Mouse (Mus musculus) intestine, embryonic 14.5 days (tissue): ENCODE results near the gene Pus1. TPM values are rescaled to one million over a fixed set of nuclear protein-coding genes. Genes with fewer than 3 reads are reported as not detected.
"Not testable (repeated sequence)": the region's sequence is repeated elsewhere in the genome, so short reads cannot be mapped to it uniquely, and the experiment has no call there.

Experiments used
- ATAC-seq: fragments of 200-750 bp; cut with Nextera tagmentation; replicated peaks from 2 replicates; pipeline ENCODE4 v1.8.0; 2017; ENCODE audit warnings: low read depth, moderate number of reproducible peaks, moderate TSS enrichment, moderate library complexity; ENCODE audit not compliant: low FRiP score, low TSS enrichment
- DNase-seq: peaks from one replicate; pipeline ENCODE4 v3.0.0-alpha.2; 2018; ENCODE audit warnings: low spot score
- H3K27ac ChIP-seq: fragments of 300-500 bp; sonication (generic); 2 replicates; pipeline ENCODE4 v1.5.1; 2014; ENCODE audit warnings: low read depth, mild to moderate bottlenecking, control low read depth
- H3K27me3 ChIP-seq: fragments of 300-500 bp; sonication (generic); replicated peaks from 2 replicates; pipeline ENCODE4 v1.6.1; 2014; ENCODE audit warnings: low read length, control low read depth; ENCODE audit not compliant: control insufficient read depth, insufficient read depth
- H3K36me3 ChIP-seq: fragments of 300-500 bp; sonication (generic); 2 replicates; pipeline ENCODE4 v1.6.1; 2014; ENCODE audit warnings: low read length, control low read depth; ENCODE audit not compliant: control insufficient read depth, insufficient read depth
- H3K4me1 ChIP-seq: fragments of 300-500 bp; sonication (generic); replicated peaks from 2 replicates; pipeline ENCODE4 v1.6.1; 2014; ENCODE audit warnings: low read length, control low read depth, mixed read lengths; ENCODE audit not compliant: control insufficient read depth, insufficient read depth
- H3K4me2 ChIP-seq: fragments of 300-500 bp; sonication (generic); 2 replicates; pipeline ENCODE4 v1.6.1; 2014; ENCODE audit warnings: low read length
- H3K4me3 ChIP-seq: fragments of 300-500 bp; sonication (generic); 2 replicates; pipeline ENCODE4 v1.5.1; 2014; ENCODE audit warnings: low read depth, low read length, control low read depth, mixed read lengths
- H3K9ac ChIP-seq: fragments of 300-500 bp; sonication (generic); 2 replicates; pipeline ENCODE4 v1.6.1; 2014; ENCODE audit warnings: mild to moderate bottlenecking, low read length
- H3K9me3 ChIP-seq: fragments of 300-500 bp; sonication (generic); 2 replicates; pipeline ENCODE4 v1.6.1; 2016; ENCODE audit warnings: low read length, control low read depth; ENCODE audit not compliant: control insufficient read depth
- WGBS: fragments of 180-500 bp; shearing (Covaris S2); extraction: QIAGEN DNeasy Blood & Tissue Kit; methylation state at CpG from one replicate; pipeline ENCODE4 v1.1.7; 2014; 5-methylcytosine and 5-hydroxymethylcytosine counted together
- polyA plus RNA-seq: library from polyadenylated mRNA; unstranded; fragments of >200 nt; fragmentation: Nextera tagmentation; extraction: Ambion mirVana; gene quantifications from 2 replicates; pipeline ENCODE4 v1.2.1, GENCODE M21; 2014

The Pus1 gene
- polyA plus RNA-seq, 1 experiment from 2014 or later = 40.4 TPM

DNA sequence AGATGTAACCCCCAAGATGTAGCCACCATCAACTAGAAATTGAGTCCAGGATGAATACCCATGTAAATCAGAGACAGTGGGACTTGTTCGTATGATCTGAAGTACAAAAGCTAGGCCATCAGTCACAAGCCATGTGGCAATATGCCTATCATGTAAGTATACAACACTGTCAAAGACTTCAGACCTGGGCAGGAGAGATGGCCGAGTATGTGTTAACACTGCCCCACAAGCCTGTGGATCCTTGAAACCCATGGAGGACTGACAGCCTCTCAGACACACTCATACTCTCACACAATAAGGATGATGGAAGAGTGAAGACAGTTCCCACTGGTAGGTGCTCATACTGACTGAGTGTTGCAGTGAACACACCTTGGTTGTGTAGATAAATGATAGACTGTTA, 4.3 kb downstream of the Pus1 start:
- WGBS = 88% methylated on average over 2 of the region's 2 CpGs
- H3K9me3 ChIP-seq = no peaks in the 10 kb centered on the region
- H3K4me1 ChIP-seq = peaks cover 17% of the 10 kb centered on the region
- no peak overlapping the region for H3K9ac ChIP-seq
- H3K27ac ChIP-seq = no peak overlapping the region
- H3K4me2 ChIP-seq = no peak overlapping the region
- H3K27me3 ChIP-seq = no peaks in the 10 kb centered on the region
- H3K36me3 ChIP-seq = peaks cover 57% of the 10 kb centered on the region
- no peak overlapping the region for H3K4me3 ChIP-seq
- DNase-seq (no peak), ATAC-seq (no peak)

DNA sequence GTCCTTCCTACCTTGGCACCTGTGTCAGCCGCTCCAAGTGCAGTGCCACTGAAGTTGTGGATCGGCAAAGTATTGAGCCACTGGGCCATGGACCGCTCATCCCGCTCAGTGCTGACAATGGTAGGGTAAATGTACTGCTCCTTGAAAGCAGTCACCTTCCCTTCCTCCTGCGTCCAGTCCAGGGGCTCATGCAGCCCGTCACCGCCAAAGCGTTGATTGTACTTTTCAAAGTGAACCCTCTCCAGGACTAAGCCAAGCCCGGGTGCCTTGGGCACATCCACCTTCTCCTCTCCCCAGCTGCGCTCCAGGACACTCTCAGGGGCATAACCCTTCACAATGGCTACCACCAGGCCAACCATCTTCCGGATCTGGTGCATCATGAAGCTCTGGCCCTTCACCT, 5.9 kb downstream of the Pus1 start:
- Histone ChIP-seq H3K9ac (no peak overlapping the region), H3K4me3 (no peak overlapping the region), H3K36me3 (peaks cover 57% of the 10 kb centered on the region), H3K27me3 (no peaks in the 10 kb centered on the region), H3K9me3 (no peaks in the 10 kb centered on the region), H3K27ac (no peak overlapping the region), H3K4me1 (peaks cover 10% of the 10 kb centered on the region), H3K4me2 (no peak overlapping the region)
- 93% methylated on average over 11 of the region's 11 CpGs for WGBS
- DNase-seq (no peak), ATAC-seq (no peak)

DNA sequence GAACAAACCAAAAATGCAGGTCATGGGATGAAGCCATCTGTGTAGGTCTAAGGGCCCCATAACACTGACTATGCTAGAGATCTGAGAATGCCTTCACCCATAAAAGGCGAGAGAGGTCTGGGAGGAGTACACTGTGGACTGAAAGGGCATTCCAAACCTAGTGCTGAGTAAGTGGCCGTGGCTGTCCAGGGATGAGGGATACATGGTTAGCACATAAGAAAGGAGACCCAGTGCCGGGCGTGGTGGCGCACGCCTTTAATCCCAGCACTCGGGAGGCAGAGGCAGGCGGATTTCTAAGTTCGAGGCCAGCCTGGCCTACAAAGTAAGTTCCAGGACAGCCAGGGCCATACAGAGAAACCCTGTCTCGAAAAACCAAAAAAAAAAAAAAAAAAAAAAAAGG, 7.5 kb downstream of the Pus1 start:
- not testable (repeated sequence) for H3K9me3 ChIP-seq, H3K4me3 ChIP-seq, DNase-seq, H3K27ac ChIP-seq, H3K4me2 ChIP-seq, H3K9ac ChIP-seq, H3K27me3 ChIP-seq, H3K4me1 ChIP-seq, ATAC-seq
- WGBS = 92% methylated on average over 10 of the region's 10 CpGs
- H3K36me3 ChIP-seq = peaks cover 49% of the 10 kb centered on the region

DNA sequence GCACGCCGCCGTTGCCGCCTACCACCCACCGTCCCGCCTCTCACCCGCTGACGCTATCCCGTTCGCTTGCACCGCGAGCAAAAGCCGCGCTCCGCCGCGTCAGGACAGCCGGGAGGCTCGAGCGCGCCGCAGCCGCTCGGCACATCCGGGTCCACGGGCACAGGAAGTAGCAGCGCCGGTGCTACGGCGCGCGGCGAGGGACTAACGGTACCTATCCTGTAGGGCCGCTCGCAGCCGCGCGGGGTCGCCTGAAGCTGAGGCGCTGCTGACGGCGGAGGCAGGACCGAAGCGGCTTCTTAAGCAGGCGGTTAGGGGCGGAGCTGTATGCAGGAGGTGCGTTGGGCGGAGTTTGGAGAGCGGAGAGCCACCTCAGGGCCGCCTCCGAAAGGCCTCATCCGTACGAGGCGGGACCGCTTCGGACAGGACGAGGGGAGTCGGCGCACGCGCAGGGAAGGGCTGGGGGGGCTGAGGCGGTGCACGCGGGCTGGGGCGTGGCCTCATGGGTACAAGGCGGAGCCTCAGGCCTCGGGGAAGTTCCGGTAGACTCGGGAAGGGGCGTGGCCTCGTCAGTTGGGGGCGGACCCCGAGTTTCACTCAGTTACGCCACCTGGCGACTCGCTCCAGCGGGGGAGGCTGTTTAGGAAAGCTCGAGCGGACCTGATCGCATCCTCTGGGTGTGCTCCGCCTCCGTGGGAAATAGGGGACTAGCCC, 9.9 kb downstream of the Pus1 start, which contains the start of gene Ep400:
Gene Ep400 (minus strand): TSS at position 270 of the 711 bp plus-strand sequence.
- Histone ChIP-seq H3K4me3 (peak within 1 kb of the TSS; percentile 87), H3K4me2 (peak within 1 kb of the TSS; percentile 56), H3K9ac (peak within 1 kb of the TSS; percentile 75), H3K27ac (peak within 1 kb of the TSS; percentile 90), H3K4me1 (peaks cover 8% of the 10 kb centered on the region), H3K36me3 (peaks cover 27% of the 10 kb centered on the region), H3K9me3 (no peaks in the 10 kb centered on the region), H3K27me3 (no peaks in the 10 kb centered on the region)
- under 1% methylated on average over 83 of the region's 83 CpGs for WGBS
- peak; percentile 99 for DNase-seq
- ATAC-seq = peak; percentile 97

DNA sequence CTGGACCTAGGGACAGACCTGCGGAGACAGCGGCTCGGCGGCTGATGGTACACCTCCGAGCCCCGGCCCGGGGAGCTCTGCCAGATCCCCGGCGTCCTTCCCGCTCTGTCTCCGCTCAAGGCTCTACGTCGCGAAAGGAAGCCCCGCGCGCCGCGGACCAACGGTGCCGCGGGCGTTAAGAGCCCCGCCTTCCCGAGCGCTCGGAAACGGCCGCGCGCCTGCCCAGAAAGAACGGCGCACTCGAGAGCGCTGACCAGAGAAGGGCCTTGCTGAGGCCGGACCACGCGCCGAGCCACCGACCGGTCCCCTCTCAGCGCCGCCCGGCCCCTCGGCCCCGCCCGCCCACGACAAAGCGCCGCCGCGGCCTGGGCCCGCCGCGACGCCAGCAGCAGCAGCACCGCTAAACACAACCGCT, 10.4 kb downstream of the Pus1 start:
- Histone ChIP-seq H3K27me3 (no peaks in the 10 kb centered on the region), H3K9ac (peak overlapping the region; percentile 75), H3K36me3 (peaks cover 22% of the 10 kb centered on the region), H3K9me3 (no peaks in the 10 kb centered on the region), H3K4me2 (peak overlapping the region; percentile 56), H3K27ac (peak overlapping the region; percentile 90), H3K4me1 (peaks cover 8% of the 10 kb centered on the region), H3K4me3 (peak overlapping the region; percentile 87)
- ATAC-seq (peak; percentile 71), DNase-seq (no peak)
- WGBS = under 1% methylated on average over 46 of the region's 58 CpGs

DNA sequence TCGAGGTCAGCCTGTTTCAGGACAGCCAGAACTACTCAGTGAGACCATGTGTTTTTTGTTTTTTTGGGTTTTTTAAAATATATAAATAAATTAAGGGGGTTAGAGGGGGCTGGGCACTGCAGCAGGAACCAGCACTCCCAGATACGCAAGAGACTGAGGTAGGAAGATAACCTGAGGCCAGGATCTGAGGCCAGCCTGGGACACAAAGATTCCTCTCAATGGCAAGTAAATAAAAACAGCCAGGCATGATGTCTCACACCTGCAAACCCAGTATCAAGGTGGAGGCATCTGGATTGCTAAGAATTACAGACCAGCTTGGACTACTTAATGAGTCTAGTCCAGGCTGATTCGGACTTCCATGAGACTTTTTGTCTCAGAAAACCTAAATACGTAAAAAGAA, 11.2 kb downstream of the Pus1 start:
- Histone ChIP-seq H3K9ac (peak overlapping the region; percentile 75), H3K27ac (no peak overlapping the region), H3K36me3 (peaks cover 14% of the 10 kb centered on the region), H3K27me3 (no peaks in the 10 kb centered on the region), H3K9me3 (no peaks in the 10 kb centered on the region), H3K4me3 (peak overlapping the region; percentile 87), H3K4me2 (peak overlapping the region; percentile 56), H3K4me1 (peaks cover 8% of the 10 kb centered on the region)
- WGBS = 51% methylated on average over 4 of the region's 4 CpGs
- DNase-seq = no peak
- ATAC-seq = no peak

DNA sequence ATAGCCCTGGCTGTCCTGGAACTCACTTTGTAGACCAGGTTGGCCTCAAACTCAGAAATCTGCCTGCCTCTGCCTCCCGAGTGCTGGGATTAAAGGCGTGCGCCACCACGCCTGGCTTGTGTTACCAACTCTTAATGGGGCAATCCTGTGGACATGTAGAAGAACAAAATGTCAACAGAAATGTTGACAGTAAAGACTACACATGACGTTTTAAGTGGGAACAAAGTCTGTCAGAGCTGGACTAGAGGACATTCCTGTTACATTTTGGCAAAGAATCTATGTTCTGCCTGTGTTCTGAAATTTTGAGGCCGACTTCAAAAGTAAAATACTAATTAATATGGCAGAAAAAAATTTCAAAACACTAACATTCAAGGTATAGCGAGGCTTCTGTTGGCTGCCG, 16.6 kb downstream of the Pus1 start:
- 90% methylated on average over 8 of the region's 8 CpGs for WGBS
- Histone ChIP-seq H3K4me1 (peaks cover 3% of the 10 kb centered on the region), H3K4me2 (no peak overlapping the region), H3K27me3 (no peaks in the 10 kb centered on the region), H3K27ac (no peak overlapping the region), H3K36me3 (no peaks in the 10 kb centered on the region), H3K9me3 (no peaks in the 10 kb centered on the region), H3K4me3 (no peak overlapping the region), H3K9ac (no peak overlapping the region)
- ATAC-seq (no peak), DNase-seq (no peak)

DNA sequence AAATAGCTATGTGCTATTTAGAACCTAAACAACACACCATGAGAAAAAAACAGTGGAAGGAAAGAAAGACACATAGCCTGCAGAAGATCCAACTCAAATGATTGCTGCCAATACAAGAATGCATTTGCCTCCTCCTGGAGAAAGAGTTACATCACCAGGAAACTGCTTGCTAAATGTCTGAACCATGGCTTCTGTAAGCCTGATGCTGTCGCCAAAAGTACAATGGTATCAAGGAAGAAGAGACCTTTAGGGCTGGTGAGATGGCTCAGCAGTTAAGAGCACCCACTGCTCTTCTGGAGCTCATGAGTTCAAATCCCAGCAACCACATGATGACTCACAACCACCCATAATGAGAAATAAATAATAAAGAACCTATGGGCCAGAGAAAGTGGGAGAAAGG, 35.4 kb downstream of the Pus1 start:
- DNase-seq = no peak
- H3K27me3 ChIP-seq = no peaks in the 10 kb centered on the region
- peaks cover 21% of the 10 kb centered on the region for H3K36me3 ChIP-seq
- no peak overlapping the region for H3K4me2 ChIP-seq
- 84% methylated on average over 1 of the region's 1 CpGs for WGBS
- H3K4me3 ChIP-seq = no peak overlapping the region
- no peaks in the 10 kb centered on the region for H3K9me3 ChIP-seq
- no peak for ATAC-seq
- no peak overlapping the region for H3K27ac ChIP-seq
- no peaks in the 10 kb centered on the region for H3K4me1 ChIP-seq
- no peak overlapping the region for H3K9ac ChIP-seq
